Mouse (Mus musculus) kidney, postnatal 0 days (tissue): ENCODE data around the gene Exoc5. TPM values are rescaled to one million over a fixed set of nuclear protein-coding genes. Genes with fewer than 3 reads are reported as not detected.
"Not testable (repeated sequence)": the region's sequence is repeated elsewhere in the genome, so short reads cannot be mapped to it uniquely, and the experiment has no call there.

Source experiments
- ATAC-seq: fragments of 200-750 bp; cut with Nextera tagmentation; replicated peaks from 2 replicates; pipeline ENCODE4 v1.8.0; 2017; ENCODE audit warnings: low read depth, moderate number of reproducible peaks, moderate TSS enrichment, moderate library complexity; ENCODE audit not compliant: low FRiP score
- DNase-seq: peaks from one replicate; pipeline ENCODE4 v3.0.0-alpha.2; 2016; ENCODE audit warnings: low spot score
- H3K27ac ChIP-seq: fragments of 300-500 bp; sonication (generic); 2 replicates; pipeline ENCODE4 v1.5.1; 2014; ENCODE audit warnings: mild to moderate bottlenecking
- H3K27me3 ChIP-seq: fragments of 300-500 bp; sonication (generic); 2 replicates; pipeline ENCODE4 v1.6.1; 2014; ENCODE audit warnings: low read length, mixed read lengths; ENCODE audit not compliant: insufficient read depth
- H3K36me3 ChIP-seq: fragments of 300-500 bp; sonication (generic); 2 replicates; pipeline ENCODE4 v1.6.1; 2014; ENCODE audit warnings: low read length, mixed read lengths; ENCODE audit not compliant: insufficient read depth
- H3K4me1 ChIP-seq: fragments of 300-500 bp; sonication (generic); replicated peaks from 2 replicates; pipeline ENCODE4 v1.6.1; 2014; ENCODE audit warnings: antibody characterized with exemption, low read length, mixed read lengths; ENCODE audit not compliant: insufficient read depth
- H3K4me2 ChIP-seq: fragments of 300-500 bp; sonication (generic); 2 replicates; pipeline ENCODE4 v1.6.1; 2014; ENCODE audit warnings: mild to moderate bottlenecking, low read length, moderate library complexity, mixed read lengths
- H3K4me3 ChIP-seq: fragments of 300-500 bp; sonication (generic); replicated peaks from 2 replicates; pipeline ENCODE4 v1.5.1; 2014; ENCODE audit warnings: low read depth, low read length
- H3K9ac ChIP-seq: fragments of 300-500 bp; sonication (generic); 2 replicates; pipeline ENCODE4 v1.6.1; 2014; ENCODE audit warnings: low read depth, low read length
- H3K9me3 ChIP-seq: fragments of 300-500 bp; sonication (generic); replicated peaks from 2 replicates; pipeline ENCODE4 v1.6.1; 2016; ENCODE audit warnings: low read length, inconsistent platforms, mixed read lengths
- CTCF ChIP-seq: IDR thresholded peaks from 2 replicates; pipeline ENCODE4 v1.5.1; 2016; ENCODE audit warnings: antibody characterized with exemption, low read depth, mild to moderate bottlenecking, moderate library complexity
- WGBS: fragments of 180-500 bp; shearing (Covaris S2); extraction: QIAGEN DNeasy Blood & Tissue Kit; methylation state at CpG from one replicate; pipeline ENCODE4 v1.1.7; 2014; 5-methylcytosine and 5-hydroxymethylcytosine counted together
- polyA plus RNA-seq: library from polyadenylated mRNA; unstranded; fragments of >200 nt; fragmentation: Nextera tagmentation; extraction: Ambion mirVana; gene quantifications from 2 replicates; pipeline ENCODE4 v1.2.1, GENCODE M21; 2015

Exoc5 gene
- polyA plus RNA-seq: 29.3 and 33.5 TPM in 2 replicates

GRCm38 (mm10) chr14:49066274-49066823, at the start of gene Exoc5:
TSS of gene Exoc5 (minus strand) at chr14:49066653.
- Histone ChIP-seq H3K4me3 (peak within 1 kb of the TSS; percentile 95), H3K9me3 (no peaks in the 10 kb centered on the region), H3K9ac (peak within 1 kb of the TSS; percentile 94), H3K27ac (peak within 1 kb of the TSS; percentile 100), H3K36me3 (no peaks in the 10 kb centered on the region), H3K4me1 (no peaks in the 10 kb centered on the region), H3K4me2 (peak within 1 kb of the TSS; percentile 81), H3K27me3 (no peaks in the 10 kb centered on the region)
- no peak for TF ChIP-seq CTCF
- whole genome bisulfite sequencing: 0% methylated on average over 53 of the region's 53 CpGs
- ATAC-seq (peak; percentile 96), DNase-seq (peak; percentile 95)

GRCm38 (mm10) chr14:49091755-49092154, 25.3 kb upstream of the Exoc5 start:
- H3K4me3 ChIP-seq, H3K9me3 ChIP-seq, H3K36me3 ChIP-seq, H3K9ac ChIP-seq, H3K4me1 ChIP-seq, H3K27me3 ChIP-seq, ATAC-seq, H3K27ac ChIP-seq, H3K4me2 ChIP-seq: not testable (repeated sequence)
- TF ChIP-seq CTCF: peak; percentile 42; the same call in 1 of the 2 replicates
- DNase-seq: peak; percentile 44
- WGBS: 31% methylated on average over 1 of the region's 1 CpGs

- Histone ChIP-seq H3K36me3 (peaks cover 5% of the 10 kb centered on the region), H3K4me1 (no peaks in the 10 kb centered on the region), H3K9me3 (no peaks in the 10 kb centered on the region), H3K27ac (no peak overlapping the region), H3K27me3 (no peaks in the 10 kb centered on the region), H3K4me3 (no peak overlapping the region), H3K4me2 (no peak overlapping the region), H3K9ac (no peak overlapping the region)
- ATAC-seq (no peak), DNase-seq (no peak)
- TF ChIP-seq CTCF: no peak
- WGBS: 95% methylated on average over 4 of the region's 4 CpGs
Observed at GRCm38 (mm10) chr14:49091277-49091676, 24.8 kb upstream of the Exoc5 start.

- H3K9me3 ChIP-seq: no peaks in the 10 kb centered on the region
- TF ChIP-seq CTCF: no peak
Observed at GRCm38 (mm10) chr14:49090102-49090501, 23.6 kb upstream of the Exoc5 start.

GRCm38 (mm10) chr14:49089461-49090058, 23.1 kb upstream of the Exoc5 start:
- no peak for DNase-seq
- no peak for TF ChIP-seq CTCF
- no peak overlapping the region for H3K4me2 ChIP-seq
- peaks cover 10% of the 10 kb centered on the region for H3K36me3 ChIP-seq
- H3K4me1 ChIP-seq: no peaks in the 10 kb centered on the region
- H3K9ac ChIP-seq: no peak overlapping the region
- 21% methylated on average over 6 of the region's 6 CpGs for WGBS
- no peaks in the 10 kb centered on the region for H3K27me3 ChIP-seq
- no peak overlapping the region for H3K4me3 ChIP-seq
- H3K27ac ChIP-seq: no peak overlapping the region
- no peak for ATAC-seq
- H3K9me3 ChIP-seq: no peaks in the 10 kb centered on the region

More at GRCm38 (mm10) chr14:49090102-49090501, 23.6 kb upstream of the Exoc5 start:
- Histone ChIP-seq H3K4me2 (no peak overlapping the region), H3K27me3 (no peaks in the 10 kb centered on the region), H3K4me3 (no peak overlapping the region), H3K36me3 (peaks cover 7% of the 10 kb centered on the region), H3K9ac (no peak overlapping the region), H3K4me1 (no peaks in the 10 kb centered on the region), H3K27ac (no peak overlapping the region)
- WGBS: 35% methylated on average over 5 of the region's 5 CpGs
- DNase-seq (no peak), ATAC-seq (no peak)

- Histone ChIP-seq H3K4me2 (no peak overlapping the region), H3K9me3 (no peaks in the 10 kb centered on the region), H3K36me3 (peaks cover 10% of the 10 kb centered on the region), H3K9ac (no peak overlapping the region), H3K27me3 (no peaks in the 10 kb centered on the region), H3K27ac (no peak overlapping the region), H3K4me1 (no peaks in the 10 kb centered on the region), H3K4me3 (no peak overlapping the region)
- ATAC-seq: no peak
- TF ChIP-seq CTCF: no peak
- 51% methylated on average over 14 of the region's 14 CpGs for WGBS
- peak; percentile 27 for DNase-seq
Observed at GRCm38 (mm10) chr14:49088155-49089048, 21.9 kb upstream of the Exoc5 start.
